Mouse (Mus musculus) induced T-regulatory cell, adult 2 months (primary cell): ENCODE results near the gene Lmx1b.
A peak's percentile ranks its signal among the peaks of the same experiment; 100 is the strongest.

Experiments
- DNase-seq: peaks from one replicate; pipeline ENCODE4 v3.0.0-alpha.2; 2012; ENCODE audit warnings: low read depth

Lmx1b gene

GRCm38 (mm10) chr2:33630081-33631021 lies 10.0 kb downstream of the Lmx1b start:
- DNase-seq: no peak

DNA sequence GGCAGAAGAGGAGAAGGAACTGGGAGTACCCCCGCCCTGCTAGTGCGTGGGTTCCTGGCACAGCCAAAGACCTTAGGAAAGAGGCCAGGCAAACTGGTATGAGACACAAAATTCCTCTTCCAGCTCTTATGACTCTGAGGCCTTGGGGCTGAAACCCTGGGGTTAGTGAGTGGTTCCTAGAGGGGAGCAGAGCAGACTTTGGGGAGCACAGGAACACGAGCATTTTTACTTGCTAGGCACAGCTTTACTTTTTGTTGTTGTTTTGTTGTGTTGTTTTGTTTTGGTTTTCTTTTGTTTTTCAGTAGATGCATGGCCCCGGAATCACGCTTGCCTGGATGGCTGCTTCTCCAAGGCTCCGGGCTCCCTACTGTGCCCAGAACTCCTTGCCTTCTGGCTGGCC lies 10.7 kb downstream of the Lmx1b start:
- no peak for DNase-seq

DNA sequence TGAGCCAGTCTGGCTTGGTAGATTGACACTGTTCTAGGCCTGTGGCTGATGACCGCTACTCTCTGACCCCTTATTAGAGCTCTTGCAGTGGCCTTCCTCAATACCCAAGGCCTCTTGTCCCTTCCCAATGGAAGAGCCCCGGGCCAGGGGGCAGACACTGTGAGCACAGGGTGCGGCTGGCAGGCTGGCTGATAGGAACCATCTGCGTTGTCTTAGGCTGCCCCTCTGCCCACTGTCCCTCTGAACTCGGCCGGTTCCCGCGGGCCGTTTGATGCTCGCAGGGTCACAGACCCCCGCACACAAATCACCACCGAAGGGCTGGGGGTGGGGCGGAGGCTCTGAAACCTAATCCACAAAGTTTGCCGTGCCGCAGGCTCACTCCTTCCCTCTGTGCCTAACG lies 11.5 kb downstream of the Lmx1b start:
- no peak for DNase-seq

DNA sequence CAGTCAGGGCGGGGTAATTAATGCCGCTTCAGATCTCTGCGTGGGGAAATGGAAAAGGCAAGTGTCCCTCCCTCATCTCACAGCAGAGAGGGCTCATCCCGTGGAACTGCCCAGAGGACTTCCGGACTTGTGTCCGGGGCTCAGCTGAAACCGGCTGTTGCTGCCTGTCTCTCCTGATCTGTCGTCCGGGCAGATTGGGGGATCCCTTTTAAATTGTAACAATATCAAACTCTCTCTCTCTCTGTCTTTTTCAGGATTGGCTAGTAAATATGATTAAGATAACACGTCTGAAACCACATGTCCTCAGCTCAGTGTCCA lies 13.3 kb downstream of the Lmx1b start:
- no peak for DNase-seq

- DNase-seq: no peak
Measured at GRCm38 (mm10) chr2:33626262-33627057, 13.9 kb downstream of the Lmx1b start.

DNA sequence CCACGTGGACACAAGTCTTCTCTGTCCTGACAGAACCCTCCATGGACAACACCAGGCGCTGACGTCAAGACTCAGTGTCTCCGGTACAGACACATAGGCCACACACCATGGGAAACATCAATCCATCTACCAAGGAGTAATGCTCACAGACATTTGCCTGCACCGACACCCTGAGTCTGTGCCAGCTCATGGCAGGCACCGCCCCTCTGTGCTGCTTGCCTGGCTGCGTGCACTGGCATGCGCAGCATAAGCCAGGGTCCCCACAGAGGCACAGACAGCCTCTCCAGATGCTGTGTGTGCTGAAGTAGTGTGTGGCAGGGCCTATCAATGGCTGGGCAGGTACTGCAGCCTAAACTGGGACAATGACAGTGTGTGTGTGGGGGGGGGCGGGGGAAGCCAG lies 22.6 kb downstream of the Lmx1b start:
- no peak for DNase-seq

GRCm38 (mm10) chr2:33616411-33616843 lies 23.9 kb downstream of the Lmx1b start:
- no peak for DNase-seq

- DNase-seq: no peak
Measured at GRCm38 (mm10) chr2:33615843-33616344, 24.4 kb downstream of the Lmx1b start.

DNA sequence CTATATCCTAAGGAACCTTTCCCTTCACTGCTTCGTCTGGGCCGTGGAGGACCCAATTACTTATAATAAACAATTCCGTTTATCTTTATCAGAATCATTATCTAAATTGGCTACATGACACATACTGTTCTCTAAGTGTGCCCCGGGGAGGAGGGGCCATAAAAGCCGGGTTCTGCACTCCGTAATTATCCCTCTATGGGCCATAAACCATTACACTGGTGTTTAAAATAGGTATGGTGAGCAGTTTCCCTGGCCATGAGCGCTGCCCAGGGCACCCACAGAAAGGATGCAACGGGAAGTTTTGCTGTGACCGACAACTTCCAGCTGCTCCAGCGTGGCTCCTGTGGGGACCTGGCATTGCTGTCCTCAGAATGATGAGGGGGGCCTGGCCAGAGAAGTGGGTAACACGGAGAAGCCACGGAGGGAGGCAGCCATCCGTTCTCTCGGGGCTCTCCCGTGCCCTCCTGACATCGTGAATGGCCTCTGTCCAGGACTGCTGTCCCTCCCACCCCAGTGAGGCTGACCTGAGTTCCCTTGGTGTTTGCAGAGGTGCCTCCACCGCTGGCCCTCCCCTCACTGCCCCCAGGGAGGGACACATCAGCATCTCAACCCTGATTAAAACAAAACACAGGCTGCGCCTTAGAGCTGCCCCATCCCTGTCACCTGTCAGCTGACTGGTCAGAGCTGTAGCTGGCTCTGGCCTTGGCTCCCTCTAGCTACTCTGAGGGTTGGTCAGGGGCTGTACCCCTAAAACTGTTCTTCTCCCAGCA lies 34.6 kb downstream of the Lmx1b start:
- DNase-seq: no peak

DNA sequence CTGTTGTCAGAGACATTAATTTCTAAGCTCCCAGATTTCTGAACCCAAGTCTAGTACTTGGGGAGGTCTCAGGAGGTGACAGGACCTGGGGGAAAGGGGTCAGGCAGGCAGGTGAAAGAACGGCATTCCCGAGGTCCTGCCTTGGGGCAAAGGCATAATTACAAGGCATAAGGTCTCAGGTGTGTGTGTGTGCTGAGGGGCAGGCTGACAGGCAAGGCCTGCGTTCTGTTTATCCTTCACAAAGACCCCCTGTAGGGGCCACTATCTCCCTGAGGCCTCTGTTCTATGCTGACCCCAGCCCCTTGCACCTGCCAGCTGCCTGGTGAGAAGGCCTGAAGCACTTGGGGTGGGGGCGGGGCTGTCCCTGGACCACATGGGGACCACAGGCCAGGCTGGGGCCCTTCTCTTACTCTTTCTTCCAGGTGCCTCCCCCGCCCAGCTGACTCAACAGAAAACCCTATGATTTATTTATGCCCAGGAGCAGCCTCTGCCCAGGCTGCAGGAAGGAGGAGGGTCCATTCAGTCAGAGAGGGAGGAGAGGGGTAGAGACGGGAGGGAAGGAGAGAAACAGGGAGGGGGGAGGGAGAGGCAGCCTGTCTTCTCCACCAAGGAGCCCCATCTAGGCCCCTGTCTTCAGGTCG lies 35.3 kb downstream of the Lmx1b start:
- DNase-seq: no peak

- peak; percentile 17 for DNase-seq
Measured at GRCm38 (mm10) chr2:33600520-33600919, 39.8 kb downstream of the Lmx1b start.

- DNase-seq: no peak
Measured at GRCm38 (mm10) chr2:33597384-33597783, 42.9 kb downstream of the Lmx1b start.

- no peak for DNase-seq
Measured at GRCm38 (mm10) chr2:33595085-33595423, 45.3 kb downstream of the Lmx1b start.

DNA sequence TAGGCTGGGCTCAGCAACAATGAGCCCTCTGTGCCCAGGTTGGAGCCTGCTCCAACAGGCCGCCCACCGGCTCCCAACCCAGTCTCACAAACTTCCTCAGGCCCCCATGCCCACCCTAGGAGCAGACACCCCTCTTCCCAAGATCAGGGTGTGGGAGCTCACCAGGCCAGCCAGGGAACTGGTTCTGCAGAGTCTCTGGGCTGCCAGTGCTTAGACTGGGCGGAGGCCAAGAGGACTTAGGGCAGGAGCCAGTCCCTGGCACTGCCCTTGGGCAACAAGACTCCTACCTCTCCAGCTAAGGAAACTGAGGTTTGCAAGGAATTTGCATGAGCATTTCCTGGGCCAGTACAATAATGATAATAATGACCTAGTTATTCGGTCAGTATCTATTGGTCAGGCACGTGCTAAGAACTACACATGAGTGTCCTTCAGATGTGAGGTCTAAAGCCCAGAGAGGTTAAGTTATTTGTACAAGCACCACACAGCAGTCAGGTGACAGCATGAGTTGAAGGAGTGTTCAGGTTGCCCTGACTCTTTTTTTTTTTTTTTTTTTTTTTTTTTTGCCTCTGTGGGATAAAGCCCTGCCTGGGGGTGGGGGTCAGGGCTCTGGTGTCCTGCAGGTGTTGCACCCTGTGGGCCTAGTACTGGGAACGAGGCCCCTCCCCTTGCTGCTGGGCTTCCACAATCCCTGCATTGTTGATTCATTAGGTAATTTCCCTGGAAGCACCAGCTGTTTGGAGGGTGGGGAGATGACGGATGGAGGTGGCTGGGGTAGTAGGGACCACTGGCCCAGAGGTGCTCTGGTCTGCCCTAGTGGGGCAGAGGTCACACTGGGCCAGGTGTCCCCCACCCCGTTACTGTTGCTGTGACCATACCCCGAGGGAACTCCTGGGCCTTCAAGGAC lies 45.9 kb downstream of the Lmx1b start:
- no peak for DNase-seq

GRCm38 (mm10) chr2:33592931-33593555 lies 47.3 kb downstream of the Lmx1b start:
- peak; percentile 12 for DNase-seq

GRCm38 (mm10) chr2:33589280-33589679 lies 51.0 kb downstream of the Lmx1b start:
- no peak for DNase-seq

- no peak for DNase-seq
Measured at GRCm38 (mm10) chr2:33584937-33585910, 55.1 kb downstream of the Lmx1b start.

GRCm38 (mm10) chr2:33583761-33584160 lies 56.5 kb downstream of the Lmx1b start:
- no peak for DNase-seq

- DNase-seq: no peak
Measured at GRCm38 (mm10) chr2:33583317-33583716, 57.0 kb downstream of the Lmx1b start.
